In the genomic region with DNA sequence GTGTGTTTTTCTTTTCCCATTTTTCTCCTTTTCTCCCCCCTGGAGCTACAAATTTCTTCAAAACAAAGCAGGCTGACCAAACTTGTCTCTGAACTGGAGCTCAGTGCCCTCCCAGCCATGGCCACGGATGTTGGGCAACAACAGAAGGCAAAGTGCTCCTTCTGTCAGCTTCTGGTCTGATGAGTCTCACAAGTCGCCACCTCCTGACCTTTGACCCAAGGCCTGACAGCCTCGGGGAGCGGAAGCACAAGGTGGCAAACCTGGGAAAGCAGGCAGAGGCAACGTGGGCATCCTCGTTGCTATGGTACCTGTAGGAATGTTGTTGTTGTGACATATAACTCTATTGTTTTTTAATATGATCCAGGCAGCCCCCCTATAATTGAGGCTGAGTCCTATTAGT, we compare ENCODE assay signal across 17 mouse cellular contexts. TPM values are rescaled to one million over a fixed set of nuclear protein-coding genes. Genes with fewer than 3 reads are reported as not detected.
"Had no signal": no experiment of that assay in that cellular context is flagged by ENCODE, and none has a peak within 500 bp of the region (broad histone marks: within the 10 kb centered on the region; RNA-seq: fewer than 3 reads in every experiment).

No protein-coding gene starts in this region.

- H3K27ac ChIP-seq: layer of hippocampus, adult 2 months; limb, embryonic 13.5 days; lung, embryonic 15.5 days; macrophage; midbrain, embryonic 13.5 days; stomach, embryonic 15.5 days had no signal

- H3K27me3 ChIP-seq: limb, embryonic 13.5 days; lung, embryonic 15.5 days; midbrain, embryonic 13.5 days; stomach, embryonic 15.5 days had no signal

- H3K4me2 ChIP-seq: limb, embryonic 13.5 days; liver, embryonic 11.5 days; lung, embryonic 15.5 days; midbrain, embryonic 13.5 days; stomach, embryonic 15.5 days had no signal

- H3K36me3 ChIP-seq: limb, embryonic 13.5 days; lung, embryonic 15.5 days; midbrain, embryonic 13.5 days; stomach, embryonic 15.5 days had no signal

- H3K9ac ChIP-seq: limb, embryonic 13.5 days; lung, embryonic 15.5 days; midbrain, embryonic 13.5 days; stomach, embryonic 15.5 days had no signal

- ATAC-seq: inflammation-experienced regulatory T-cells, adult 6 months; midbrain, embryonic 13.5 days had no signal

- DNase-seq: kidney, adult 18-20 months; kidney, postnatal 4 days; left cerebral cortex, postnatal 4 days; lung, postnatal 14 days; right cerebral cortex, postnatal 14 days; thymus, adult 2 months; thymus, postnatal 36 days had no signal

- H3K9me3 ChIP-seq: limb, embryonic 13.5 days; lung, embryonic 15.5 days; midbrain, embryonic 13.5 days; stomach, embryonic 15.5 days had no signal

- H3K4me3 ChIP-seq: layer of hippocampus, adult 2 months; limb, embryonic 13.5 days; lung, embryonic 15.5 days; megakaryocyte, embryonic 14.5 days; midbrain, embryonic 13.5 days; stomach, embryonic 15.5 days had no signal

RNA-seq across cellular contexts. Expression of a gene that starts 17.4 kb away (rescaled TPM):
- total RNA-seq: layer of hippocampus, adult 2 months; layer of hippocampus, postnatal 10 days; left cerebral cortex, postnatal 4 days had no signal
- polyA plus RNA-seq: inflammation-experienced regulatory T-cells, adult 6 months; macrophage; midbrain, embryonic 13.5 days; thymus, adult 2 months had no signal
